Mouse (Mus musculus) midbrain, embryonic 15.5 days (tissue): ENCODE measurements around the gene St13. TPM values are rescaled to one million over a fixed set of nuclear protein-coding genes. Genes with fewer than 3 reads are reported as not detected.

Source experiments
- ATAC-seq: fragments of 200-750 bp; cut with Nextera tagmentation; replicated peaks from 2 replicates; pipeline ENCODE4 v1.8.0; 2017; ENCODE audit warnings: moderate TSS enrichment
- H3K27ac ChIP-seq: fragments of 300-500 bp; sonication (generic); 2 replicates; pipeline ENCODE4 v1.5.1; 2015; ENCODE audit warnings: mild to moderate bottlenecking, inconsistent platforms
- H3K27me3 ChIP-seq: fragments of 300-500 bp; sonication (generic); replicated peaks from 2 replicates; pipeline ENCODE4 v1.6.1; 2015; ENCODE audit warnings: inconsistent platforms
- H3K36me3 ChIP-seq: fragments of 300-500 bp; sonication (generic); replicated peaks from 2 replicates; pipeline ENCODE4 v1.6.1; 2015; ENCODE audit warnings: inconsistent platforms
- H3K4me1 ChIP-seq: fragments of 300-500 bp; sonication (generic); 2 replicates; pipeline ENCODE4 v1.6.1; 2015; ENCODE audit warnings: inconsistent platforms
- H3K4me2 ChIP-seq: fragments of 300-500 bp; sonication (generic); 2 replicates; pipeline ENCODE4 v1.6.1; 2015; ENCODE audit warnings: inconsistent platforms, mild to moderate bottlenecking, moderate library complexity
- H3K4me3 ChIP-seq: fragments of 300-500 bp; sonication (generic); 2 replicates; pipeline ENCODE4 v1.5.1; 2015; ENCODE audit warnings: mild to moderate bottlenecking, inconsistent platforms
- H3K9ac ChIP-seq: fragments of 300-500 bp; sonication (generic); 2 replicates; pipeline ENCODE4 v1.6.1; 2015; ENCODE audit warnings: mild to moderate bottlenecking, inconsistent platforms
- H3K9me3 ChIP-seq: fragments of 300-500 bp; sonication (generic); 2 replicates; pipeline ENCODE4 v1.6.1; 2016; ENCODE audit warnings: inconsistent platforms
- WGBS: fragments of 180-500 bp; shearing (Covaris S2); methylation state at CpG from one replicate; pipeline ENCODE4 v1.1.7; 2015; ENCODE audit warnings: mixed read lengths; 5-methylcytosine and 5-hydroxymethylcytosine counted together
- polyA plus RNA-seq: library from polyadenylated mRNA; unstranded; fragments of >200 nt; fragmentation: Nextera tagmentation; extraction: Ambion mirVana; gene quantifications from 2 replicates; pipeline ENCODE4 v1.2.1, GENCODE M21; 2015

The St13 gene
- polyA plus RNA-seq, 1 experiment from 2014 or later: 190 TPM

DNA sequence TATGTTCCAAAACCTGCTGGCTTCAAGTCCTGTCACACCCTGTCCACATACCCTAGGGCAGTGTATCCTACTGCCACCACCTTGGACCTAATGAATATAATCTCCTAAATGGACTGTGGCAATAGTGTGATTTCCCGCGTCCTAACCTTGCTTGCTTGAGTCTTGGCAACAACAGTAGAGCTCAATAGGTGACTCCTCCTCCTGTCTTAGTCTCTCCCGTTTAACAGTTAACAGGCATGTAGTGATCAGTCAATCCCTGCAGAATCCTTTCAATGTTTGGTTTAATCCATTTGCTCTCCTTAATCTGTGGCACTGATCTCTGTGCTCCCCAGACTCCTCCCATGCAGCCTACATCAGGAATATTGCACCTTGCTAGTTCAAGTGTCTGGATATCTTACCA lies 5.1 kb upstream of the St13 start:
- no peak overlapping the region for H3K27ac ChIP-seq
- H3K27me3 ChIP-seq: no peaks in the 10 kb centered on the region
- no peak overlapping the region for H3K4me2 ChIP-seq
- no peaks in the 10 kb centered on the region for H3K36me3 ChIP-seq
- ATAC-seq: no peak
- H3K4me1 ChIP-seq: peaks cover 11% of the 10 kb centered on the region
- H3K9ac ChIP-seq: no peak overlapping the region
- H3K4me3 ChIP-seq: no peak overlapping the region
- WGBS: 80% methylated on average over 3 of the region's 3 CpGs
- no peaks in the 10 kb centered on the region for H3K9me3 ChIP-seq

DNA sequence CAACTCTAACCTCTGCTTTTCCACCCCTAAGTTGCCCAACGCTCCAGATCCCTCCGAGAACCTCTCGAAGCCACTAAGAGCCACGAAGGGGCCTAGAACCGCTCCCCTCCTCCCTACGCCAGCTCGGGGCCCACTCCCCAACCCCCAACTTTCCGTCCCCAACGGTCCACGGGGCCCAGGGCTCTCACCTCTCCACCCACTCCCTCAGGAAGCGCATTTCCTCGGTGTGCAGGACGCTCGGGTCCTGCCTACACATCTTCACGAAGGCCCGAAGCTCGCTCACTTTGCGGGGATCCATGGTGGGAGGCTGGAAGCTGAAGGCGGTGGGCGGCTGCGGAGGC lies 610 bp downstream of the St13 start:
- Histone ChIP-seq H3K27ac (peak overlapping the region; percentile 95), H3K4me2 (peak overlapping the region; percentile 78), H3K27me3 (no peaks in the 10 kb centered on the region), H3K36me3 (no peaks in the 10 kb centered on the region), H3K4me1 (peaks cover 32% of the 10 kb centered on the region), H3K9me3 (no peaks in the 10 kb centered on the region), H3K9ac (peak overlapping the region; percentile 80), H3K4me3 (peak overlapping the region; percentile 72)
- 0% methylated on average over 21 of the region's 21 CpGs for WGBS
- no peak; the same call in 1 of the 2 replicates for ATAC-seq

DNA sequence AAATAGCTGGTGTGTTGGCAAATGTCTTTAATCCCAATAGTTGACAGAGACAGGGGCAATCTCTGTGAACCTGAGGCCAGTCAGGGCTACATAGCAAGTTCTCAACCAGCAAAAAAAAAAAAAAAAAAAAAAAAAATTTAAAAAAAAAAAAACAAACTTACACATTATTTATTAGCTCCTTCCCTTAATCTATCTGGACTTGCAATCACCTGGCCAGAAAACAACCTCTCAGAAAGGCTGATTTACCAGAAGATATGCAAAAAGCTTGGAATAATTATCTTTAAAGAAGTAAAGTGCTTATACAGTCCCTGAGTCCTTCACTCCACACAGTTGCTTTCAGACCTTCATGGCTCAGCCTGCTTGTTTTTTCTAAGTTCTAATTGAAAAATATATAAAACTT lies 1.7 kb downstream of the St13 start:
- H3K27me3 ChIP-seq: no peaks in the 10 kb centered on the region
- H3K4me3 ChIP-seq: peak overlapping the region; percentile 72
- H3K27ac ChIP-seq: no peak overlapping the region
- ATAC-seq: no peak
- peaks cover 32% of the 10 kb centered on the region for H3K4me1 ChIP-seq
- peak overlapping the region; percentile 80 for H3K9ac ChIP-seq
- no peaks in the 10 kb centered on the region for H3K36me3 ChIP-seq
- peak overlapping the region; percentile 78 for H3K4me2 ChIP-seq
- H3K9me3 ChIP-seq: no peaks in the 10 kb centered on the region

DNA sequence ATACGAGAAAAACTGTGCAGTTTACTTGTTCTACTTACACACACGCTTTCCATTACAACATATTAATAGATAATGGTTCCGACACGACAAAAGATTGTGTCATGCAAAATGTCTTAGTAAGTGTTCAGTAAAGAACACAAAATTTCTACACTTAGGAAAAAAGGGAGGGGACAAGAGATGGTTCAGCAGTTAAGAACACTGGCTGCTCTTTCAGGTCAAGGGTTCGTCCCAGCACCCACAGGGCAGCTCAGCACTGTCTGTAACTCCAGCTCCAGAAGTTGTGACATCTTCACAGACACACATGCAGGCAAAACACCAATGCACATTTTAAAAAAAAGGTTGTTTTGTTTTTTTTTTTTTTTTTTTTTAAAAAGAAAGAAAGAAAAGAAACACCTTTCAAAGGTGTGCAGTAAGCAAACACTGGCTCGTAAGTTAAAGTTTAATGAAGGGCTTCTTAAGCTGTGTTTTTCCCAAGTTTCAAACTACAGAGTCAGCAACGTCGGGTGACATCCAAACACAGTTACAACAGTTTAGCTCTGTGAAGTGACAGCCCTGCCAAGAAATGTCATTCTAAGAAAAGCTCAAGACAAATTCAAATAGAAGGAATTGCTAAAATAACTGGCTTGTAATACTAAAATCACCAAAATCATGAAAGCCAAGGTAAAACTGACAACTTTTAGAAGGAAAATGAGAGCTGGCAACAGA lies 5.5 kb downstream of the St13 start:
- Histone ChIP-seq H3K4me1 (peaks cover 21% of the 10 kb centered on the region), H3K36me3 (peaks cover 11% of the 10 kb centered on the region), H3K27me3 (no peaks in the 10 kb centered on the region), H3K9ac (no peak overlapping the region), H3K4me3 (no peak overlapping the region), H3K9me3 (no peaks in the 10 kb centered on the region), H3K4me2 (no peak overlapping the region), H3K27ac (no peak overlapping the region)
- no peak for ATAC-seq
- WGBS: 90% methylated on average over 8 of the region's 8 CpGs

DNA sequence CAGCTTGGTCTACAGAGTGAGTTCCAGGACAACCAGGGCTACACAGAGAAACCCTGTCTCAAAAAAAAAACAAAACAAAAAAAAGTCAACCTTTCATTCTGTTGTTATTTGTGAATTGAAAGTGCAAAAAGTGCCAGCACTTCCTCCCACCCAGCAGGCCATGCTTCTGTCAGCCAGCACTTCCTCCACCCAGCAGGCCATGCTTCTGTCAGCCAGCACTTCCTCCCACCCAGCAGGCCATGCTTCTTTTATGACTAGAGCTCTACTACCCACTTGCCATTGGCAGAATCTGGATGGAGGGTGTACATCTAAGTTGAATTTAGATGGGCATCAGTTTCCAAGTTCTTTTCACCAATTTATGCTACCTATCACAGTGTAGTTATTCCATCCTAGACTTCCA lies 6.9 kb downstream of the St13 start:
- no peaks in the 10 kb centered on the region for H3K27me3 ChIP-seq
- peaks cover 12% of the 10 kb centered on the region for H3K4me1 ChIP-seq
- H3K27ac ChIP-seq: no peak overlapping the region
- ATAC-seq: no peak
- H3K9ac ChIP-seq: no peak overlapping the region
- no peak overlapping the region for H3K4me3 ChIP-seq
- no peak overlapping the region for H3K4me2 ChIP-seq
- no peaks in the 10 kb centered on the region for H3K9me3 ChIP-seq
- peaks cover 22% of the 10 kb centered on the region for H3K36me3 ChIP-seq

DNA sequence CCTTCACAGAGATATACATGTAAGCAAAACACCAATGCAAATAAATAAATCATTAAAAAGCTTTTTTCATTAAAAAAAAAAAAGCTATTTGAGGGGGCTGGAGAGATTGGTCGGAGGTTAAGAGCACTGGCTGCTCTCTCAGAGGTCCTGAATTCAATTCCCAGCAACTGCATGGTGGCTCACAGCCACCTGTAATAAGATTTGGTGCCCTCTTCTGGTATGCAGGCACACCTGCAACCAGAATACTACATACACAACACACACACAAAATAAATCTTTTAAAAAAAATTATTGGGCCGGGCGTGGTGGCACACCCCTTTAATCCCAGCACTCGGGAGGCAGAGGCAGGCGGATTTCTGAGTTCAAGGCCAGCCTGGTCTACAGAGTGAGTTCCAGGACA lies 13.6 kb downstream of the St13 start:
- ATAC-seq: no peak
- Histone ChIP-seq H3K27me3 (no peaks in the 10 kb centered on the region), H3K4me1 (no peaks in the 10 kb centered on the region), H3K9ac (no peak overlapping the region), H3K27ac (no peak overlapping the region), H3K9me3 (no peaks in the 10 kb centered on the region), H3K4me3 (no peak overlapping the region), H3K36me3 (peaks cover 51% of the 10 kb centered on the region), H3K4me2 (no peak overlapping the region)
- over 99% methylated on average over 5 of the region's 5 CpGs for WGBS

DNA sequence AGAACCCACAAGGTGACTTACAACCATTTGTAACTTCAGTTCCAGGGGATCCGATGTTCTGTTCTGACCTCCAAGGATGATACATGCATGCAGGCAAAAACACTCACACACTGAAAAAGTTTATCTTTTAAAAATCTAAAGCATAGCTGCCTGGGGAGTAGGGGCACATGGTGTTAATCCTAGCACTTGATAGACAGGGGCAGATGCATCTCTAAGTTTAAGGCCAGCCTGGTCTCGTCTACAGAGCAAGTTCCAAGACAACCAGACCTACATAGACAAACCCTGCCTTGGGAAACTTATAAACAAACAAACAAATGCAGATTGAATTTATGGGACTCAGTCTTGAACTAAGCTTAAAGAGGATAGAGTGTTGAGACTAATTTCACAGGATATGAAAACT lies 21.0 kb downstream of the St13 start:
- no peak overlapping the region for H3K9ac ChIP-seq
- no peak overlapping the region for H3K27ac ChIP-seq
- 87% methylated on average over 2 of the region's 2 CpGs for WGBS
- no peak for ATAC-seq
- no peaks in the 10 kb centered on the region for H3K27me3 ChIP-seq
- no peaks in the 10 kb centered on the region for H3K9me3 ChIP-seq
- no peak overlapping the region for H3K4me2 ChIP-seq
- no peak overlapping the region for H3K4me3 ChIP-seq
- H3K36me3 ChIP-seq: peaks cover 39% of the 10 kb centered on the region
- H3K4me1 ChIP-seq: no peaks in the 10 kb centered on the region

DNA sequence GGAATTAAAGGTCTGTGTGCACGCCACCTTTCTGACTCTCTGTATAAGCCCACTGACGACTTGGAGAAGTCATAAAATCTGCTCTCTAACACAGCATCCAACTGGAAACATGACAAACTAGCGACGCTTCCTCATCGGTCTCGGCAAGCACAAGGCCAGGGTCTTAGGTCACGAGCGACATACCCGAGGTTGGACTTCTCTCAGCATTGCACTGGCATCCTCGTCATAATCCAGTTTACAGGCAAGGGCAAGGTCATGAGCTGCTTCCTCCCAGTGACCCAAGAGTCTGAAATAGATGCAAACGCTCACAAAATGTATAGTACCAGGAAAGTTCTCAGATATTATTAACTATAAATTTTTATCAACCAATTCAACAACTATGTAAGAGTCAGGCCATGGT lies 25.3 kb downstream of the St13 start:
- H3K9me3 ChIP-seq: no peaks in the 10 kb centered on the region
- H3K27ac ChIP-seq: no peak overlapping the region
- no peak overlapping the region for H3K9ac ChIP-seq
- H3K4me2 ChIP-seq: no peak overlapping the region
- H3K27me3 ChIP-seq: no peaks in the 10 kb centered on the region
- no peaks in the 10 kb centered on the region for H3K4me1 ChIP-seq
- no peak overlapping the region for H3K4me3 ChIP-seq
- ATAC-seq: no peak
- WGBS: 91% methylated on average over 11 of the region's 11 CpGs
- peaks cover 37% of the 10 kb centered on the region for H3K36me3 ChIP-seq

DNA sequence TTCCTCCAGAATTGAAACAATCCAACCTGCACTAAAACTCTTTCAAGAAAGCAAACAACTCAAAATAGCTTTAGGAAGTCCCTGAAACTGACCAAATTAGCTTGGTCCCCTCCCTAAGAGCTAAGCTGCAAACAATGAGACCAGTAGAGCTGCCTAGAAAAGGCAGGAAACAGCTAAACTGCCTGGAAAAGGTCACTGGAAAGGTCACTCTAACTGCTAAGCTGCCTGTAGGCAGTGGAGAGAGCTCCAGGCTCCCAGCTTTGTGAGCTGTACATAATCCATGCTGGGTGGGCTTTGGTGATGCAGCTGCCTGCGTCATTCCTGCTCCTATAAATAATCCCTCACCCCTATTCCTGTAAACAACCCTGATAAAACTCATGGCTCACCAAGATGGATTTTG lies 29.5 kb downstream of the St13 start:
- H3K36me3 ChIP-seq: peaks cover 55% of the 10 kb centered on the region
- H3K9ac ChIP-seq: no peak overlapping the region
- H3K27ac ChIP-seq: no peak overlapping the region
- H3K4me2 ChIP-seq: no peak overlapping the region
- no peak for ATAC-seq
- no peaks in the 10 kb centered on the region for H3K4me1 ChIP-seq
- no peaks in the 10 kb centered on the region for H3K27me3 ChIP-seq
- 38% methylated on average over 1 of the region's 1 CpGs for WGBS
- H3K4me3 ChIP-seq: no peak overlapping the region
- H3K9me3 ChIP-seq: no peaks in the 10 kb centered on the region

DNA sequence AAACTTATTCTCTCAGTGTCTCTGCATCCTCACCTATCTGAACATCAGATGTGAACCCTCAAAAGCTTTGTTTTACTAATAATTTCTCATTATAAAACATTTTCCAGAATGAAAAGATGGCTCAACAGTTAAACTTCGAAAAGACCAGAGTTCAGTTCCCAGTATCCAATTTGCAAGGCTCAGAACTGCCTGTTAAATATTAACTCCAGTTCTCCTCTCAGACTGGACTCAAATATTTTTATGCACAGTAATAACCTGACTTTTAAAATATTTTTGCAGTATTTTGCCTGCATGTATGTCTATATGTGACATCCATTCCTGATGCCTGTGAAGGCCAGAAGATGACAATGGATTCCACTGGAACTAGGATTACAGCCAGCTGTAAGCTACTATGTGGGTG lies 31.3 kb downstream of the St13 start:
- Histone ChIP-seq H3K4me2 (no peak overlapping the region), H3K36me3 (peaks cover 53% of the 10 kb centered on the region), H3K4me3 (no peak overlapping the region), H3K27ac (no peak overlapping the region), H3K4me1 (no peaks in the 10 kb centered on the region), H3K27me3 (no peaks in the 10 kb centered on the region), H3K9ac (no peak overlapping the region), H3K9me3 (no peaks in the 10 kb centered on the region)
- ATAC-seq: no peak
- 93% methylated on average over 1 of the region's 1 CpGs for WGBS

DNA sequence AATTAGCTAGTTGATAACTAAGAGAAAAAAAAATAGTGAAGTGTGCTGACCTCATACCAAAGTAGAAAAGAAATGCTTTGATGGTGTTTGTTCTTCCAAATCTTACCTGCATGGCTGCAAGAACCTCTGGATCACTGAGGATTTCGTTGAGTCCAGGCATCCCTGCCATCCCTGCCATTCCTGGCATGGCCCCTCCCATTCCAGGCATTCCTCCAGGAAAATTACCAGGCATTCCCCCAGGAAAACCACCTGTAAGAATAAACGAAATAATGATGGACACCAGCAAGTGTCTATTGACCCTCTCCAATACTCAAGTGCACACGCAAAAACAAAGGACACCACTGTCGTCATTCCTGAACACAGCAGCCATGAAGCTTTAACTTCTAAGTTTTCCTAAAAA lies 33.6 kb downstream of the St13 start:
- no peak for ATAC-seq
- H3K9me3 ChIP-seq: no peaks in the 10 kb centered on the region
- H3K4me1 ChIP-seq: no peaks in the 10 kb centered on the region
- no peak overlapping the region for H3K4me2 ChIP-seq
- H3K36me3 ChIP-seq: peaks cover 41% of the 10 kb centered on the region
- no peak overlapping the region for H3K9ac ChIP-seq
- H3K27ac ChIP-seq: no peak overlapping the region
- 92% methylated on average over 4 of the region's 4 CpGs for WGBS
- H3K4me3 ChIP-seq: no peak overlapping the region
- no peaks in the 10 kb centered on the region for H3K27me3 ChIP-seq

DNA sequence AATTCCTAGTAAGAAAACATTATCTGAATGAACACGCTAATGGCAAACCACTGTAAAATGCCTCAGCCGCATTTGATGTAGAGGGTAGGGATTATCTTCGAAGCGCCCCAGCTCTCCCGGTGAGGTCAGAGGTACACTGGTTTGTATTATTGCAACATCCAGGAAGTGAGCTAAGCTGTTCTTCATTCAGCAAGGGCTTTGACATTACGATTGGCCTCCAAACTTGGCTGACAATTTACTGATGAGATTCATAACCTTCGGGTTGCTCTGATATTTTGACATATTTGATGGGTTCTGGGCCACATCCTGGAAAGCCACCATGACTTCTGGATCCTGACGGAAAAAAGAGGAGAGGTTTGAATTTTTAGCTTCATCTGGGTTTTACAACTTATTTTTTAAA lies 34.6 kb downstream of the St13 start:
- 96% methylated on average over 8 of the region's 8 CpGs for WGBS
- no peak overlapping the region for H3K27ac ChIP-seq
- no peak overlapping the region for H3K4me2 ChIP-seq
- peaks cover 34% of the 10 kb centered on the region for H3K36me3 ChIP-seq
- no peak for ATAC-seq
- H3K9me3 ChIP-seq: no peaks in the 10 kb centered on the region
- no peak overlapping the region for H3K4me3 ChIP-seq
- no peaks in the 10 kb centered on the region for H3K27me3 ChIP-seq
- H3K9ac ChIP-seq: no peak overlapping the region
- peaks cover under 1% of the 10 kb centered on the region for H3K4me1 ChIP-seq

DNA sequence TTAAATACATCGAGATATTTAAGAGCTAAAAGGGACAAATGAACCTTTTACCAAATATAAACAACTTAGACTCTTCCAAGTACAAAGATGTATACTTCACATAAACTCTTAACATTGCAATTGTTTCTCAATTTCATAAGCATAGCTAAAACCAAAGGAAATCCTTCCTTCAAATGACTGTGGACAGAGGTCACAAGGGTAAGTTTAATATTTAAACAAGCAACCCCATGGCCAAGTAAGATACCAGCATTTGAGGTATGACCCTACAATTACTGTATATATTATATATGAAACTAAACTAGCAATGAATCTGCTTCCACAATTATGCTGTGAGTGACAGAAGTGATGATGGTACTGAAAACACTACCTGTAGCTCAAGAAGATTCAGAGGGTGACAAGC lies 35.6 kb downstream of the St13 start:
- no peak for ATAC-seq
- H3K36me3 ChIP-seq: peaks cover 33% of the 10 kb centered on the region

More for the DNA sequence above, 35.6 kb downstream of the St13 start:
- Histone ChIP-seq H3K9ac (no peak overlapping the region), H3K27me3 (no peaks in the 10 kb centered on the region), H3K4me3 (no peak overlapping the region), H3K27ac (no peak overlapping the region), H3K9me3 (no peaks in the 10 kb centered on the region), H3K4me2 (no peak overlapping the region), H3K4me1 (peaks cover 10% of the 10 kb centered on the region)
- 93% methylated on average over 1 of the region's 1 CpGs for WGBS
